Mouse (Mus musculus): ENCODE measurements around the gene Abtb2.
"Not testable (repeated sequence)": the region's sequence is repeated elsewhere in the genome, so short reads cannot be mapped to it uniquely, and the experiment has no call there.

The Abtb2 gene

DNA sequence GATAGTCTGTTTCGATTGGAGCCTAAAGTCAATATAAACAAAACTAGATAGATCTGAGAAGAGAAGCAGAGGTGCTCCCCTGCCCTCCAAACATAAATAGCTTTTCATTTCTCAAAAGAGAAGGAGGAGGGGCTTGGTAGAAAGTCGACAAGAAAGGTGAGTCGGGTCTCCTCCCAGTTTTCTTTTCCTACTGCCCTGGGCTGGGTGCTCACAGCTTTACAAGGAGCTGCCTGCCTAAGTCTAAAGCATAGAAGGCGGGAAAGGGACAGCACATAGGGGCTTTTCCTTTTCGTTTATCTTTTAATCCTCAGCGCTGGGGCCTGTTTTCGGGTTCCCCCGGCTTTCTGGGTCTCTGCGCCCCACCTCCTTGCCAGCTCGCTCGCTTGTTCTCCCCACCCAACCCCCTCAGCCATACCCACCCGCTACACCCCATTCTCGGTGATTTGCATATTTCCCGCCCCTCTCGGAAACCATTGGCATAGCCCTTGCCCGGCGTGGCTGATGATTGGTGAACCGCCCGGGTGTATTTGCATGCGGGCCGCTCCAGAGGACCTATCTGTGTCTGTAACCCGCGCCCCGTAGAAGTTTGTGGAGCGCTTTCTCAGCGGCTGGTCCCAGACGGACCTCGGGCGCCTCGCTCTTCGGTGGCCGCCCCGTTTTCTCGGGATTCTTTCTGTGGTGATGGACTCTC, at the start of gene Abtb2:
Abtb2 (plus strand) TSS at position 579 of the 691 bp plus-strand sequence.
- DNase-seq (ENCODE audit: low spot score in 2 of 2), result peak; percentile 87 to 89

DNA sequence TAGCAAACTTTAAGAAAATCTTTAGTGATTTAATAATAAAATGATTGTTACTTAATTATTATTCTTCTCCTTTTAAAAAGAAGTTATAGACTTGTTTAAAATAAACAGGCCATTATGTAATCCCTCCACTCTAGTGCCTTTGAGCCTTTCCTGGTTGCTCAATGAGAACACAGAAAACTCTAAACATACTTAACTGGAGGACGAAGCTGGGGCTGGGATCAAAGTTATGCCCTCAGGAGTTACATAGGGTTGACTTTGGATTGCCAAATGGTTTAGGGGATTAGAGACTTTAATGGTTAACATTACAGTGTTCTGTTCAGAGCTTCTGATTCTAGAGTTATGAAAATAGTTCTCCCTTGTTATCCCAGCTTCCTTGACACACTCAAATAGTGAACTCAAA, 49.6 kb upstream of the Abtb2 start:
- DNase-seq (ENCODE audit: low spot score in 2 of 2), result no peak

DNA sequence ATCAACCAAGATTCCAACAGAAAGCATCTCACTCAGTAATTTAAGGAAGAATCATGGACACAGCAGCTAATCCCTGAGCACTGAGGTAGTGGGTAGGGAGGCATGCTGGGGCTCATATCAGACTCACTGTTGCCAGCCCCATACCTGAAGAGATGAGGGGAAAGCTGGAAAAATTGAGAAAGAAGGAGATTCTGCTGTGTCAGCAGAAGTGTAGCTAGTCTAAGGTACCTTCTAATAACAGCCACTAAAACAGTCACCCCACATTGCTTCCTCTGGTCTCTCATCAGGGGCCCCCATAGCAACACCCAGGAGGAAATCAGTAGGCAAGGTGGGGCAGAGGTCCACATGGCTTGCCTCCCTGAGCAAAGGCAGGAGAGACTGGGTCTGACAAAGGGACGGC, 40.5 kb upstream of the Abtb2 start:
- no peak for DNase-seq (ENCODE audit: low spot score in 2 of 2)

DNA sequence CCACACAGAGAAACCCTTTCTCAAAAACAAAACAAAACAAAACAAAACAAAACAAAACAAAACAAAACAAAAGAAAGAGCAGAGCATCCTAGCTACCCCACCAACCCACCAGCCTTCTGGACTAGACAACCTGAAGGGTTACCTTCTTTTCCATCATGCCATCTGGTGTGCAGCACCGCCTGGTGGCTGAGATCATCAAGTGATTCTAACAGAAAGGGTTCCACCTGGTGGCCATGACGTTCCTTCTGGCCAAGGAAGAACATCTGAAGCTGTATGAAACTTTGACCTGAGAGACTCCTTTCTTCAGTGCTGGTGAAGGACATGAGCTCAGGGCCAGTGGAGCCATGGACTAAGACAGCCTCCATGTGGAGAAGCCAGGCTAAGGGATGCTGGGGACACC, 19.0 kb upstream of the Abtb2 start:
- DNase-seq (ENCODE audit: low spot score in 2 of 2), result peak; percentile 40 to 70

DNA sequence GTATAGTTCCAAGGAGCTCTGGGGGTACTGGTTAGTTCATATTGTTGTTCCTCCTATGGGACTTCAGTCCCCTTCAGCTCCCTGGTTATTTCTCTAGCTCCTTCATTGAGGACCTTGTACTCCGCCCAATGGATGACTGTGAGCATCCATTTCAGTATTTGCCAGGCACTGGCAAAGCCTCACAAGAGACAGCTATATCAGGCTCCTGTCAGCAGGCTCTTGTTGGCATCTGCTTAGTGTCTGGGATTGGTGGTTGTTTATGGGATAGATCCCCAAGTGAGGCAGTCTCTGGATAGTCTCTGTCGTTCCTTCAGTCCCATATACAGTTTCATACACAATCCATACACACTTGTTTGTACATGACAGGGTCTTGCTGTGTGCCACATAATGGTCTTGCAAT, 15.8 kb upstream of the Abtb2 start:
- not testable (repeated sequence) for DNase-seq (ENCODE audit: low spot score in 2 of 2)

DNA sequence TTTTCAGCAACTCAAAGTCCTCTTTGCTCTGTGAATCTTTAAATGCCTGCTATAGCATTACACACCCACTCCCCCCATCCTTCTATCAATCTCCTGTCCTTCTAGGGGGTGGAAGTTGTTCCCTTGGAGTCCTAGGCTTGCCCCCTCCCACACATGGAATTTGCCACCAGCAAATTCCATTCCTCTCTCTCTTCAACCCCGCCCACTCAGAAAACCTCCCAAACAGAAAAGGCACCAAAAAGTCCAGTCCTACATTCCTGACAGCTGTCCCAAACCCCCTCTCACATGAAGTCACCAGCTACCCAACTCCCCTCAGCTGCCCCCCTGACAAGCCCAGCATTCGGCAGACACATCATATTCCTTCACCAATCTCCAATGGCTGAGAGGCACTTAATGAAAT, 12.1 kb upstream of the Abtb2 start:
- no peak for DNase-seq (ENCODE audit: low spot score in 2 of 2)

DNA sequence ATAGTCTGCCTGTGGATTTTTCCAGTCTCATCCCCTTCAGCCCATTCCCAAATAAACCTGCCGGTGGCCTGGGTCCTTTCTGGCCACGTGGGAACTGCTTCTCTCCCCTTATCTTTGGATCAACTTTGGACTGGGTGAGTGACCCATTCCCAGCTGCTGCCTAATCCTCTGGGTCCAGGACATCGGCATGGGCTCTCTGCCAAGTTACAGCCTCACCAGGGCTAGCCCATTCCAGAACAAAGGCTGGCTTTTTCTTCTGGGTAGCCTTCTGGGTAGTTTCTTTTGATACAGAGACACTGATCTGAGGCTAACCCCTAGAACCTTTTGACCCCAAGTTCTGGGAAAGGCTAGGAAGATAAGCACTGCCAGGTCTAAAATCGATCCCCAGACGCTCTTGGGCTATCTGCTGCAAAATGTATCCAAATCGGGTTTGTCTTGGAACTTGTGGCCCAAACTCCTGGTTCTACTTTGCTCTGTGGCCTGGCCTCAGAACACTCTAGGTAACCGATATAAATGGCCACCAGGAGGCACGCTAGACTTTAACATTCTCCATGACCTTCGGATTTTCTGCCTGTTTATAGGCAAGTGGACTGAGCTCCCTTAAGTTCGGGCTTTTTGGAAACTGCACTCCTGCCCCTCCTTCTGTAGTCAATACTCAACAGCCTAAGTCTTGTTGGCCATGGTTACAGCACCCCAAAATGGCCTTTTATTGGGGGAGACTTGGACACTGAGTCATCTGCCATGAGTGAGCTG, 9.8 kb upstream of the Abtb2 start:
- no peak for DNase-seq (ENCODE audit: low spot score in 2 of 2)

DNA sequence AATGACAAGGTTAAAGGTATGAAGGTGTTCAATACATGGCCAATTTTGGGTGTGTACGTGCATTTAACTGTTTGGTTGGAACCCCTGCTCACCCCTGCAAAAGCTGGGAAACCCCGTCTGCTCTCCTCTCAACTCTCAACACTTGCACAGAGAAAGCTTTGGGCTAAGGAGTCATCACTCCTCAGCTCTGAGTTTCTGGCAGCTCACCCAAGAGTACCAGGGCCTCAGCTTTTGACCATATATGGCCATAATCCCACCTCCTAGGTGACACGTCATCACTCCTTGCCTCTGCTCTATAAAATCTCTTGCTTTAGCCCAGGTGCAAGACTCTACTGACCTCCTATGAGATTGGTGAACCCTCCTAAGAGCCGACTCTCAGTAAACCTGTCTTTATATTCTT, 5.2 kb upstream of the Abtb2 start:
- DNase-seq (ENCODE audit: low spot score in 2 of 2), result no peak

DNA sequence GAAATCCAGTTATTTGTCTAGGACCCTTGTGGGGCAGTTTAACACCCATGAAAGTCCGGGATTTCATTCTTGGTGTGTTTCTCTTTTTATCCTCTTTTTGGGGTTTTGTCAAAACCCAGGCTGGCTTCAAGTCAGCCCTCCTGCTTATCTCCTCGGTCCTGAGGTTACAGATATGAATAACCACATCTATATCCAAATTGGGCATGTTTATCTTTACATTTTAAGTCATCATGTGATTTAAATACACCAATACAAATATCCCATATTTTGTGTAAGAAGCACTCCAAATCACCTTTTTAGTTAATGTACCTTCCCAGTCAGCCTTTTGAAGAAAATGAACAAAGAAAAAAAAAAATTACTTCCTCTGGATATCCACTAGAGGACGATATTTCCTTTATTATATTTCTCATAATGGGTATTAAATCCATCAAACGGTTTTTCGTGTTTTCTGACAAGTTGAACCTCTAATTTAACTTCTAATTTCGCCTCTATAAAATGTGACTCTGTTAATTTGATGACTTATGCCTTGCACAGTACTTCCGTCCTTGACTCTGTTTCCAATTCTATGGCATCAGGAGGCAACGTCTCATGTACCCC, 1.6 kb upstream of the Abtb2 start:
- no peak for DNase-seq (ENCODE audit: low spot score in 2 of 2)

DNA sequence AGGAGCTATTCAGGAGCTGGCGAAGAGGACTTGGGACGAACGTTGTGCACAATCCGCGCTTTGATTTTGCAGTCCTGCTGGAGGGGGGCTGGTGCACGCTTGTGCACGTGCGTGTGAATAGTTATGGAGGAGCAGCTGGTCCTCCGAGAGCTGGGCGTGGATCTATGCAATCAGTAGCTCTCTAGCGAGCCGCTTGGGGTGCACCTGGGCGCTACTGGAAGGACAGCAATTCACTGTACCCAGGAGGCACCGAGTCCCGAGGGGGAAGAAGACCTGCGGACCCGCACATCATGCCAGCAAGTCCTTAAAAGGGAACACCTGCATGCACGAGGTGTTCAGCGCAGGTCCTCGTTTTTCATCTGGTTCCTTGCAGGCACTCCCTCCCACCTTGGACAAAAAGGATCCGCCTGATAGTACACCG, 929 bp upstream of the Abtb2 start:
- peak; percentile 32 to 42 for DNase-seq (ENCODE audit: low spot score in 2 of 2)

DNA sequence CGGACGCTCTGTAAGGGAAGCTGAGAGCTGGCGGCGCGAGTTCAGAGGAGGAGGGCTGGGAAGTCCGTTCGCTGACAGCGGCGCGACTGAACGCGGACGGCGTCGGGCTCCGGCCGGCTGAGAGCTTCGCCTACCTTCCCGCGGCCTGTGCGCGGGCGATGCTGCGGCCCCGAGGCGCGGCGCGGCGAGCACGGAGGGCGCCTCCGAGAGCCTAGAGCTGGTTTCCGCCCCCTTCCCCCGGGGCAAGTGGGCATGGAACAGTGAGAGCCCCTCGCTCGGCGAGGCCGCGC, 258 bp downstream of the Abtb2 start:
- no peak for DNase-seq (ENCODE audit: low spot score in 2 of 2)

DNA sequence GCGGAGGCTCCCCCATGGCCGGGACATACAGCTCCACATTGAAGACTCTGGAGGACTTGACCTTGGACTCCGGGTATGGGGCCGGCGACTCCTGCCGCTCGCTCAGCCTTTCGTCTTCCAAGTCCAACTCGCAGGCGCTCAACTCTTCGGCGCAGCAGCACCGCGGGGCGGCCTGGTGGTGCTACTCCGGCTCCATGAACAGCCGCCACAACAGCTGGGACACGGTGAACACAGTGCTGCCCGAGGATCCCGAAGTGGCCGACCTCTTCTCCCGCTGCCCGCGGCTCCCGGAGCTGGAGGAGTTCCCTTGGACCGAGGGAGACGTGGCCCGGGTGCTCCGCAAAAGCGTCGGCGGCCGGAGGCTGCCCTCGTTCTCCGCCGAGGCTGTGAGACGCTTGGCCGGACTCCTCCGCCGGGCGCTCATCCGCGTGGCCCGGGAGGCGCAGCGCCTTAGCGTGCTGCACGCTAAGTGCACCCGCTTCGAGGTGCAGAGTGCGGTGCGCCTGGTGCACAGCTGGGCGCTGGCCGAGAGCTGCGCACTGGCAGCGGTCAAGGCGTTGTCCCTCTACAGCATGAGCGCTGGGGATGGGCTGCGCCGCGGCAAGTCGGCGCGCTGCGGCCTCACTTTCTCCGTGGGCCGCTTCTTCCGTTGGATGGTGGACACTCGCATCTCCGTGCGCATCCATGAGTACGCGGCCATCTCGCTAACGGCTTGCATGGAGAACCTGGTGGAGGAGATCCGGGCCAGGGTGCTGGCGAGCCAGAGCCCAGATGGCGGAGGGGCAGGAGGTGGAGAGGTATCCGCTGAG, 807 bp downstream of the Abtb2 start:
- DNase-seq (ENCODE audit: low spot score in 2 of 2), result peak; percentile 29 to 30

DNA sequence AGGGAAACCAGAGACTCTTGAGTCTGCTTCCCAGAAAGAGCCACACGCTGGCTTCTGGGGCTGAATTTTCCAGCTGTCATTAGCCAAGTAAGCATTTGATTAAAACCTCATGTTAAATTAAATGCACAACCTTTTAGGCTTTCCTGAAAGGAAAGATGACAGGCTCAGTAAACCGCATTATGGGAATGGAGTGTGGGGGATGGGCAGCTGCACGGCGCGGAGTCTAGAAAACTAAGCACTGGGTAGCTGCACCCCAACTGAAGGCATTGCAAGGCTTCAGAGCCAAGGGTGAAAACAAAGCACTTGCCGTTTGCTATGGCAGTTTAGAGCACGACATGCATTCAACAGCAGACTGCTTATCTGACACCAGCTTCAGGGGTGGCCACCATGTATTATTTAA, 2.1 kb downstream of the Abtb2 start:
- DNase-seq (ENCODE audit: low spot score in 2 of 2), result no peak

DNA sequence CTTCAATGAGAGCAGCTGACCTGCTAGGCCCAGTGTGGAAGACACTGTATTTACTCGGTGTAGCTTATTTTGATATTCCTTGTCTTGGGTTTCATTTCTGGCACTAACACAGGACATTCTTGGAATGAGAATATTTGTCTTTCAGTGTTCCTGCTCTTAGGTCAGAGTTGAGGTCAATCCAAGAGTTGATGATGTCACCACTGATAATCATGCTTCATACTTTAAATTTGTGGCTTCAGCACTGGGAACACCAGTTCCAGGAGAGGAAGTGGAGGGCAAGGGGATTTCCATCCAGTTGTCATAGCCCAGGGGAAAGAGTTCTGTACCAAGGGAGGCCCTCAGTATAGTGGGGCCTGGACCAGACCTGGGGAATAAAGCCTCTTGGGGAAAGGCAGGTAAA, 3.6 kb downstream of the Abtb2 start:
- no peak for DNase-seq (ENCODE audit: low spot score in 2 of 2)

DNA sequence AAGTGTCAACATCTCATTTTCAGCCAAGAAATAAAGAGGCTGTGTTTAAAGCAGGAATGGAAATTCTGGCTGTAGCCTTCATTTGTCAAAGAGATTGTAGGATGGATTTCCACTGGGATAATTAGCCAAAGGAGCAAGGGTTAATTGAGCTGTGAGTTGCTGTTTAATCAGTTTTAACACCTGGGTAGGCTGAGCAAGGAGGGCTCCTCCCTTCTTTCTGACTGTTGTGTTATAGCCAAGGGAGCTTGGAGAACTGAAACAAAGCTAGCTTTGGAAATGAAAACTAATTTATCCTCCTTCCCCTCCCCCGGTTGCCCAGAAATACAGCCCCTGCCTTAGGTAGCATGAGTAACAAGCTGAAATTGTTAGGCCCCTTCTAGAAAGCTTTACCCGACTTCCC, 6.2 kb downstream of the Abtb2 start:
- DNase-seq (ENCODE audit: low spot score in 2 of 2), result no peak

DNA sequence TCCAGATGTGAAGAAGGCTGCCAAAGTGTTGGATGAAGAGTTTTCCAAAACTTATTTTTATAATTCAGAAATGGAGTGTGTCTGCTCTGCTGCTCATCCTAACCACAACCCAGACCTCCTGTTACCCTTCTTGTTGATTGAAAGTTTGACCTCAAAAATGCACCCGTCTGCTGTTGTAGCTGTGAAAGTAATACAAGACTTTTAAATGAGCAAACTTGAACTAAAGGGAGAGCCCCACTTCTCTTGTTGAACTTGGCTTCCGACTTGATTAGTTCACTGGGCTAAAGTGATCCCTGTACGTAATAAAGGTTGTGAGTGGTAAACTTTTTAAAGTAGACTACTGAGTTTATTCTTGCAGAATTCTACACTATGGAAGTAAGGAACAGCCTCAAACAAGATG, 10.3 kb downstream of the Abtb2 start:
- no peak for DNase-seq (ENCODE audit: low spot score in 2 of 2)

DNA sequence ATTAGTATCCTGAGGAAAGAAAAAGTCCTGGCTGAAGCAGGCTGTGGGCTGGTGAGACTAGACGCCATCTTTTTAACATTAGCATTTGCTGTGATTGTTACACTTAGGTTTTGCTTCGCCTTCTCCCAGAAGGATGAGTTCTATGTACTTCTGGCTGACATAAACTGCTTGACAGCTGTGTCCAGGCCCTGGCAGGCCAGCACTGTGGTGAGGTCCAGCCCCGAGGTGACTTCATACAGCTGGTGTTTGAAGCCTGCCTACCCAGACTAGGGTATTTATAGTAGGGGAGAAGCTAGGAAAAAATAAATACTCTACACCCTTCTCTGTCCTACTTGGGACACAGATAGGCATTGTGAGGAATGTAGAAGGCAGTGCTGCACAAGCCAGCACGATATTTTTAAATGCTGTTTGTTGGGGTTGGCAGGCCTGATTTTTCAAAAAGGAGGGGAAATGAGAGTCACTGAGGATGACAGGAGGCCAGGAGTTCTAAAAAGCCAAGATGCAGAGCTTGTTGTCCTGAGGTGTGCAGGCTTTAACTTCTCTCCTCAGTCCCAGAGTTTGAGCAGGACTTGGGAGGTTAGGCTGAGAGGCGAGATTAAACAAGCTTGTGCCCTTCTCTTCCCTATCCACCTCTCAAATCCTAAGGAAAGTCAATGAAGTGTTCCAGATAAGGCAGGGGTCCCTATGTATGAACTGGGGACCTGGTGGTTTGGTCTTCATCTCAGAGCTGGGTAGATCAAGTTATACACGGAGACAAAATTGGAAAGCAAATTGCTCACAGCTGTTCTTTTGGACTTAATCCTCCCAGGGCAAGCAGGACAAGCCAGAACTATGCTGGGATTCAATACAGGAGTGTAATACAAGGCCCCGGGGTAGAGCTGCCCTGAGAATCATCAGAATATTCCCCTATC, 11.9 kb downstream of the Abtb2 start:
- DNase-seq (ENCODE audit: low spot score in 2 of 2), result no peak

DNA sequence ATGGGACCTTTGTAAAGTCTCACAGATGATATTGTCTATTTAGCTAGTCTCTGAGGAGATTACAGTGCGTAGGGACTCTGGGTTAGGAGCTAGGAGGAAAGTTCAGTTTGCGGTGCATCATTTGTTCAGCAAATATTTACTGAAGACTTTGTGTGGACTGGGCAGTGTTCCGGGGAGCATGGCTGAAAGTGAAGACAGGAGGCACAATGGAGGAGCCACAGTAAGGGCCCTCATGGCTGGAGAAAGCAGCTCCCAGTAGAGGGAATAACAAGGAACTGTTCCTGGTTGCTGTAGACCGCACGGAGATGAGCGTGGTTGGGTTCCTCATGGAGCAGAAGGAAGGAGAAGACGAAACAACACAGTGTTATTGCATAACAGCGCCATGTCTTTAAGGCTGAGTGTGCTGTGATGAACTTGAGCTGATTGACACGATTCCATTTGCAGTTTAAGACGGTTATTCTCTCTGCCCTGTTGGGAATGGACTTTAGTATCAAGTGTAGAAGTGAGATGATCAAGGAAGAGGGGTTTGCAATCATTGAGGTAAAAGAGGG, 12.6 kb downstream of the Abtb2 start:
- no peak for DNase-seq (ENCODE audit: low spot score in 2 of 2)

DNA sequence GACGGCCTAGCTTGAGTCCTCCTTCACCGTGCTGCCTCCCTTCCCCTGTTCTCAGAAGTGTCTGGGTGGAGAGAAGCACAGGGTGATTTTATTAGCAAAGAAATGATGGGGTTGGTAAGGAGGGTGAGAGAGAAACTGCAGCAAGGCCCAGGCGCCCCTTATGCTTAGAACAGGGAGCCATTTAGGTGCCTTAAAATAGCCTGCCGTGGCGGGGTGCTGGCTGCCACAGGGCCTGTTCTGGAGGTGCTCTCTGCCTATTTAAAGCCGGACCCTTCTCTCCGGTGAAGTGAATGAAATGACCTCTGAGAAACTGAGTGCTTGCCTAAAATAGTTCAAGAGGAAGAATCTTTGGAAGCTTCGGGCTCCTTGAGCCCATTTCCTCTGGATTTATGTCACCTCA, 14.6 kb downstream of the Abtb2 start:
- no peak for DNase-seq (ENCODE audit: low spot score in 2 of 2)

DNA sequence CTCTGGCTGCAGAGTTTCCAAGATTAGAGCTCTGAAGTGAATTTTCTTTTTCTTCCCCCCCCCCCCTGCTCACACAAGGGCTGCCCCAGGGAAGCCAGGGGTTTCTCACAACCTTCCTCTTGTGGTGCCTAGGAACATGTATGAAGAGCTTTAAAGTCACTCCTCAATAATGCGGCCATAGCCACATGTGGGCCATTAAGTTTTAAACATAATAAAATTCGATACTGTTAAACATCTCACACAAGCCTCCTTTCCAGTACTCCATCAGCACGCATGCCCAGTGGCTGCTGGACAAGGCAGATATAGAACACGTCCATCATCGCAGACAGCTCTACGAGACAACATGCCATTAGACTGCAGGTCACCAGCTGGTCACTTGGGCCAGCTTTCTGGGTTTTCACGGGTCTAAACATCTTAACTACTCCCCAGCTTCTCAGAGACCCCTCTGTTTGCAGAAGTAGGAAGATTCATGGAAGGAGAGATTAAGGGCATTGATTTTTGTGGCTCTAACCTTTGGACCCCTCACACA, 15.3 kb downstream of the Abtb2 start:
- DNase-seq (ENCODE audit: low spot score in 2 of 2), result no peak

DNA sequence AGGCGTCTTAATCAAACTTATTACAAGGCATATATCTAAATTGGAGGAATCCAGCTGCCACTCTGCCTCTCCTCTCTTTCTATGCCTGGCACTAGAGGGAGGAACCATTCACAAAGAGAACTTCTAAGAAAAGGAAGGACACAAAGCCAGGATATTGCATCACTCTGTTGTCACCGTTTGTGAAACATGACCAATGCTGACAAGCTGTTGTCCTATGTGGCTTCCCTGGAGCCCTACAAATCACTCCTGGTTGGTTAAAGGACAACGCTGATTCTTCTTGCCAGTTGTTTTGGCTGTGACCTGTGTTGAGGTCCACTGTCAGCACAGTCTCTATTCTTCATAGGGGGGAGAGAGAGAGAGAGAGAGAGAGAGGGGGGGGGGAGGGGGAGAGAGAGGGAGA, 17.2 kb downstream of the Abtb2 start:
- DNase-seq (ENCODE audit: low spot score in 2 of 2), result no peak

Measured in frontal cortex, postnatal 36 days (tissue).